Mouse (Mus musculus) embryonic fibroblast, embryonic 13.5 days (primary cell): ENCODE measurements around the gene Nectin2. TPM values are rescaled to one million over a fixed set of nuclear protein-coding genes. Genes with fewer than 3 reads are reported as not detected.

ENCODE experiments used
- H3K27ac ChIP-seq: 2 replicates; pipeline ENCODE4 v1.5.1; 2012; ENCODE audit warnings: low read length, control low read depth, inconsistent platforms; ENCODE audit not compliant: insufficient read depth
- H3K4me1 ChIP-seq: 2 replicates; pipeline ENCODE4 v1.6.1; 2011; ENCODE audit warnings: low read length; ENCODE audit not compliant: control insufficient read depth, insufficient read depth
- H3K4me3 ChIP-seq: 2 replicates; pipeline ENCODE4 v1.5.1; 2011; ENCODE audit warnings: mild to moderate bottlenecking, control low read depth, low read length; ENCODE audit not compliant: insufficient read depth
- CTCF ChIP-seq: IDR thresholded peaks from 2 replicates; pipeline ENCODE4 v1.5.1; 2011; ENCODE audit warnings: mild to moderate bottlenecking, control low read depth, low read length, moderate library complexity, borderline replicate concordance; ENCODE audit not compliant: insufficient read depth
- POLR2A ChIP-seq: IDR thresholded peaks from 2 replicates; pipeline ENCODE4 v1.6.1; 2011; ENCODE audit warnings: low read depth, mild to moderate bottlenecking, control low read depth, low read length, moderate library complexity
- polyA plus RNA-seq: library from polyadenylated mRNA; stranded (reverse); fragments of >200 nt; gene quantifications from 2 replicates; pipeline ENCODE4 v1.2.4, GENCODE M21; 2011; ENCODE audit warnings: low read depth; ENCODE audit not compliant: missing spikeins, insufficient read length

Gene Nectin2
- polyA plus RNA-seq, 1 experiment: 39.7 TPM

DNA sequence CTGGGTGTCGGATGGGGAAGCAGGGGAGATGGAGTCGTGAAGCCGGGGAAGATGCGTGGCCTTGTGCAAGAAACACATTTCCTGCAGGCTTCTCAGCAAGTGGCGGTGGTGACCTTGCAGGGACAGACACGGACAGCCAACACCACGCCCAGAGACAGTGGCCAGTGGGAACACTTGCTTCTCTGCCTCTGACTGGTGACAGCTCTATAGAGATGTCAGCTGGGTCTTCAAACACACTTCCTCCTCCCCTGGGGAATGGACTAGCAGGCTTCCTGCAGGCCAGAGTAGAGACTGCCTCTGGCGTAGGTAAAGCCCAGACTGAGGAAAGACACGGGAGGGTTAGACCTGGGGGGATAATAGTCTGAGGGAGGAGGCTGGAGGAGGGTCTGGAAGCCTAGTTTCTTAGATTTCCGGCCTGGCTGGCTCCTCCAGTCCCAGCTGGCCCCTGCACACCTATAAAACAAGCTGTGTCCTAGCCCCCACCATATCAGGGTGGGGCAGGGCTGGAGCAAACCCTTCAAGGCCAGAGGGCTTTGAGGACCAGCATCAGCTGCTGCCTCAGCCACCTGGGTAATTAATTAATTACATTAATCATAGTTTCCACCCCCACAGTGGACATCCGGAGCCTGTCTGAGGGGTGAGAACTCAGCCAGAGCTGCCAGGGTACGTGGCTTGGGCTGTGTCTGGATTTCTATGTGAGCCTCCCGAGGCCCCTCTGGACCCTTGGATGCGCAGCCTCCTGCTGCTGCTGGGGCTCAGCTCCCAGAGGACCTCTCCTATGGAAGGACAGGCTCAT is 5.5 kb downstream of the Nectin2 start:
- TF ChIP-seq POLR2A (no peak), CTCF (no peak)
- no peaks in the 10 kb centered on the region for H3K4me1 ChIP-seq
- no peak overlapping the region for H3K4me3 ChIP-seq
- H3K27ac ChIP-seq: no peak overlapping the region

GRCm38 (mm10) chr7:19743791-19744190 is 6.5 kb downstream of the Nectin2 start:
- no peaks in the 10 kb centered on the region for H3K4me1 ChIP-seq
- H3K4me3 ChIP-seq: no peak overlapping the region
- no peak for TF ChIP-seq POLR2A
- TF ChIP-seq CTCF: no peak
- H3K27ac ChIP-seq: no peak overlapping the region

- TF ChIP-seq CTCF (no peak), POLR2A (no peak)
- H3K4me3 ChIP-seq: no peak overlapping the region
These were observed 7.8 kb downstream of the Nectin2 start for GRCm38 (mm10) chr7:19742468-19742867.

DNA sequence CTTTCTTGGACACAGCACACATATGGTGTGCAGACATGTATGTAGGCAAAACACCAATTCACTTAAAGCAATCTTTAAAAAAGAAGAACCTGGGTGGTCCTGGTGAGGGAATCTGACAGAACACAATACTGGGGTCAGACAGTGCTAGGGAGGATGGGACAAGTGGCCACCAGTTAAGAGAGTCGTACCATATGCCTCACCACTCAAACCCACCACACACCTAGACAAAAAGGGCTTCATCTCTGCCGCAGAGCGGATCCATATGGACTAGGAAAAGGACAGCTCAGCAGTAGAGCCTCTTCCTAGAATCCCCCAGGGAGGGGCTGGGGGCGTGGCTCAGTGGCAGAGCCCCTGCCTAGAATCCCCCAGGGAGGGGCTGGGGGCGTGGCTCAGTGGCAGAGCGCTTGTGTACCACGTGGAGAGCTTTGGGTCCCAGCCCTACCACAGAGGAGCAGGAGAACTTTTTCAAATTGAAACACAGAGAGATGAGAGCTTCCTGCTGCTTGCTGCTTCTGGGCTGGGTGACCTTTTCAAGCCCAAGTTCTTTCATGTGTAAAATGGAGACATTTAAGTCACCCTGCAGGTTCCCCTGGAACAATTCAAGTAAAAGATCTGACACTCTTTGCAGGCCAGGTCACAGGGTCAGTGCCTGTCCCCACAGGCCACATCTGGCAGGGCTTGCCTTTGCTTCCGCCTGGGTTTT is 8.8 kb downstream of the Nectin2 start:
- Histone ChIP-seq H3K4me1 (no peaks in the 10 kb centered on the region), H3K27ac (no peak overlapping the region), H3K4me3 (no peak overlapping the region)
- TF ChIP-seq POLR2A (no peak), CTCF (no peak)

More at GRCm38 (mm10) chr7:19742468-19742867, 7.8 kb downstream of the Nectin2 start:
- Histone ChIP-seq H3K27ac (no peak overlapping the region), H3K4me1 (no peaks in the 10 kb centered on the region)

DNA sequence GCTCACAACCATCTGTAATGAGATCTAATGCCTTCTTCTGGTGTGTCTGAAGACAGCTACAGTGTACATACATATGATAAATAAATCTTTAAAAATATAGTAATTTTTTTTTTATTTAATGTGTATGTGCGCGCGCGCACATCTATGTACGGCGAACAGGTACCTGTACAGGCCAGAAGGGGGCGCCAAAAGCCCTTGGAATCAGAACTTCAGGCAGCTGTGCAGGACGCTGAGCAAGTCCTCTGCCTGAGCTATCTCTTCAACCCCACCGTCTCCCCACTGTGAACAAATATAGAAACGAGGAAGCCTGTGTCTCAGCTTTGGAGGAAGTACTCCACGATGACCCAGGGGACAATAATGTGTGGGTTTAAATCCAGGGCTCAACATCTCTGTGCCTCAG is 10.0 kb downstream of the Nectin2 start:
- Histone ChIP-seq H3K4me1 (no peaks in the 10 kb centered on the region), H3K27ac (no peak overlapping the region), H3K4me3 (no peak overlapping the region)
- no peak for TF ChIP-seq POLR2A
- no peak for TF ChIP-seq CTCF

- Histone ChIP-seq H3K4me1 (no peaks in the 10 kb centered on the region), H3K4me3 (no peak overlapping the region), H3K27ac (no peak overlapping the region)
- TF ChIP-seq POLR2A (no peak), CTCF (no peak)
These were observed 11.5 kb downstream of the Nectin2 start for GRCm38 (mm10) chr7:19738771-19739170.

GRCm38 (mm10) chr7:19736389-19737057 is 13.8 kb downstream of the Nectin2 start:
- Histone ChIP-seq H3K27ac (no peak overlapping the region), H3K4me1 (no peaks in the 10 kb centered on the region)
- TF ChIP-seq POLR2A: no peak
- TF ChIP-seq CTCF: 0 out of 2 replicates have a peak, but pooled peaks have one; percentile 2

GRCm38 (mm10) chr7:19734178-19734666 is 16.1 kb downstream of the Nectin2 start:
- no peak overlapping the region for H3K4me3 ChIP-seq
- no peak overlapping the region for H3K27ac ChIP-seq
- TF ChIP-seq POLR2A: no peak
- TF ChIP-seq CTCF: no peak
- no peaks in the 10 kb centered on the region for H3K4me1 ChIP-seq

More at GRCm38 (mm10) chr7:19736389-19737057, 13.8 kb downstream of the Nectin2 start:
- H3K4me3 ChIP-seq: no peak overlapping the region

GRCm38 (mm10) chr7:19726541-19726940 is 23.7 kb downstream of the Nectin2 start:
- H3K27ac ChIP-seq: no peak overlapping the region
- no peak overlapping the region for H3K4me3 ChIP-seq
- TF ChIP-seq POLR2A: no peak
- TF ChIP-seq CTCF: no peak
- no peaks in the 10 kb centered on the region for H3K4me1 ChIP-seq
